Mouse (Mus musculus) hindbrain, embryonic 12.5 days (tissue): ENCODE data around the gene Ubn1. TPM values are rescaled to one million over a fixed set of nuclear protein-coding genes. Genes with fewer than 3 reads are reported as not detected.

Source experiments
- ATAC-seq: fragments of 200-750 bp; cut with Nextera tagmentation; 2 replicates; pipeline ENCODE4 v1.8.0; 2017; ENCODE audit warnings: moderate TSS enrichment; ENCODE audit not compliant: low FRiP score
- H3K27ac ChIP-seq: fragments of 300-500 bp; sonication (generic); 2 replicates; pipeline ENCODE4 v1.5.1; 2016; ENCODE audit warnings: mild to moderate bottlenecking
- H3K27me3 ChIP-seq: fragments of 300-500 bp; sonication (generic); 2 replicates; pipeline ENCODE4 v1.6.1; 2016; ENCODE audit warnings: mild to moderate bottlenecking
- H3K36me3 ChIP-seq: fragments of 300-500 bp; sonication (generic); 2 replicates; pipeline ENCODE4 v1.6.1; 2016; ENCODE audit warnings: mild to moderate bottlenecking
- H3K4me1 ChIP-seq: fragments of 300-500 bp; sonication (generic); 2 replicates; pipeline ENCODE4 v1.6.1; 2016
- H3K4me2 ChIP-seq: fragments of 300-500 bp; sonication (generic); replicated peaks from 2 replicates; pipeline ENCODE4 v1.6.1; 2016; ENCODE audit warnings: mild to moderate bottlenecking
- H3K4me3 ChIP-seq: fragments of 300-500 bp; sonication (generic); 2 replicates; pipeline ENCODE4 v1.5.1; 2016; ENCODE audit warnings: mild to moderate bottlenecking
- H3K9ac ChIP-seq: fragments of 300-500 bp; sonication (generic); 2 replicates; pipeline ENCODE4 v1.6.1; 2016; ENCODE audit warnings: mild to moderate bottlenecking, moderate library complexity
- H3K9me3 ChIP-seq: fragments of 300-500 bp; sonication (generic); replicated peaks from 2 replicates; pipeline ENCODE4 v1.6.1; 2016; ENCODE audit warnings: mild to moderate bottlenecking
- WGBS: fragments of 180-500 bp; shearing (Covaris S2); methylation state at CpG from one replicate; pipeline ENCODE4 v1.1.7; 2016; 5-methylcytosine and 5-hydroxymethylcytosine counted together
- polyA plus RNA-seq: library from polyadenylated mRNA; unstranded; fragments of >200 nt; fragmentation: Nextera tagmentation; extraction: Ambion mirVana; gene quantifications from 2 replicates; pipeline ENCODE4 v1.2.1, GENCODE M21; 2016

Ubn1 gene
- polyA plus RNA-seq, 1 experiment from 2014 or later = 25.0 TPM

DNA sequence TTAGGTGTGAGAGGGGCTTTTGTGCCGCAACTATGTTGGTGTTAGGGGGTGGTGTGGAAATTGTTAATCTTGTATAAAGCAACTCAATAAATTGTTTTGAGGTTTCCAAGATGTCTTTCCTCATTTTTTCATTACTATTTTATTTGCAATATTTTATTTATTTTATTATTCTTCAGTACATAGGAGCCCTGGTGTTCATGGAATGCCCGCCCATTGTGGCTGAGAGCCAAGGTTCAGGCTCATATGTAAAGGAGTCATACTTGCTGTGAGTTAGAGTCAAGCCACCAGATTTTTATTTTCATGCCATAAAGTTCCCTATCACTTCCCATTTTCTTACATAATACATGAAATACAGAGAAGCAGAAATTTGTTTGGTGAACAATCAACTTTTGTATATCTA, 36.3 kb downstream of the Ubn1 start:
- Histone ChIP-seq H3K4me3 (no peak overlapping the region), H3K4me1 (no peaks in the 10 kb centered on the region), H3K36me3 (peaks cover 79% of the 10 kb centered on the region), H3K4me2 (no peak overlapping the region), H3K9ac (no peak overlapping the region), H3K27me3 (no peaks in the 10 kb centered on the region), H3K27ac (no peak overlapping the region), H3K9me3 (no peaks in the 10 kb centered on the region)
- ATAC-seq = no peak
- 100% methylated on average over 2 of the region's 2 CpGs for WGBS

DNA sequence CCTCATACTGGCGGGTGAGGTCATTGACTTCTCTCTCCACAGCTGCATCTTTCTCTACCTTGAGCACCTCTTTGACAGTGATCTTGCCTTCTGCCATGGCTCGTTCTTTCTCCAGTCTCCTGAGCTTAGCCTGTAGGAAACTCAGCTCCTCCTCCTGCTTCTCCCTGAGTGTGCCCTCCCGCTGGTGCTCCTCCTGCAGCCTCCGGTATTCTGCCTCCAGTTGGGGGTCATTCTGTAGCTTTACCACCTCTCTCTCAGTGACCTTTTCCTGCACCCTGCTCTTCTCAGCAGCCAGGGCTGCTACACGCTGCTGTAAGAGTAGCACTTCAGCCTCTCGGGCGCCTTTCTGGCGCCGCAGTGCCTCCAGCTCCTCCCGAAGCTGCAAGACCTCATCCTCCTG, 39.2 kb downstream of the Ubn1 start:
- H3K4me3 ChIP-seq = no peak overlapping the region
- H3K27me3 ChIP-seq = no peaks in the 10 kb centered on the region
- WGBS = 71% methylated on average over 10 of the region's 10 CpGs
- H3K36me3 ChIP-seq = peaks cover 53% of the 10 kb centered on the region
- no peak overlapping the region for H3K4me2 ChIP-seq
- ATAC-seq = no peak
- H3K4me1 ChIP-seq = no peaks in the 10 kb centered on the region
- H3K9ac ChIP-seq = no peak overlapping the region
- no peak overlapping the region for H3K27ac ChIP-seq
- no peaks in the 10 kb centered on the region for H3K9me3 ChIP-seq

DNA sequence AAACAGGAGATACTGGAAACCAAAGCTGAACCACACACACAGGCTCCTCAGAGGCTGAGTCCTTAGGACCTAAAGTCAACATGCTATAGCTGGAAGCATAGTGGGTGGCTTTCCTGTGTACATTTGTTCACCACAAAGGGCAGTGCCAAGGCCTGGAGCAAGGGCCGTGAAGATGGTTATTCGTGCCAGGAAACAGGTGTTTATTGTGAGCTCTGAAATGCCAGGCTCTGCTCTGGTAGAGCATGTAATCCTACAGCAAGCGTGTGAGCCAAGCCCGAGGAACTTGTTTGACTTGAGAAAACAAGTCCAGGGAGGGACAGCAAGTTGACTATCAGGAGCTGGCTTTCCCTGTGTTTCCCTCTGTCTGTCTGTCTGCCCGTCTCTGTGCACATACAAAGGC, 43.4 kb downstream of the Ubn1 start:
- no peaks in the 10 kb centered on the region for H3K27me3 ChIP-seq
- peaks cover 11% of the 10 kb centered on the region for H3K36me3 ChIP-seq
- H3K9me3 ChIP-seq = no peaks in the 10 kb centered on the region
- H3K4me3 ChIP-seq = no peak overlapping the region
- H3K9ac ChIP-seq = no peak overlapping the region
- no peaks in the 10 kb centered on the region for H3K4me1 ChIP-seq
- no peak overlapping the region for H3K4me2 ChIP-seq
- WGBS = 92% methylated on average over 5 of the region's 5 CpGs
- no peak overlapping the region for H3K27ac ChIP-seq
- no peak for ATAC-seq

DNA sequence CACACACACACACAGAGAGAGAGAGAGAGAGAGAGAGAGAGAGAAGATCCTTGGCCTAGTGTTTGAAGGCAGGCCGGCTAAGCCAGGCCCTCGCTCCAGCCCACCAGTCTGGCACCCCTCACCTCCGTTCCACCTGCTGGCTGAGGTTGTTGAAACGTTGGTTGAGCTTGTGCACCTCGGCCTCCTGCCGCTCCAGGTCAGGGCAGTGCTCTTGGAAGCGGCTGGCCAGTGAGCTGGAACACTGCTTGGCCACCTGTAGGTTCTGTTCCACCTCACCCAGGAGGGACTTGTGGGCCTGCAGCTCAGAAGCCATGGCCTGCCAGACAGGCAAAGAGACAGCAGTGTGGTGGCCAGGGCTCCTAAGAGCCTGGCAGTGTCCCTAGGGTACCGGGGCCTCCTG, 46.6 kb downstream of the Ubn1 start:
- no peaks in the 10 kb centered on the region for H3K9me3 ChIP-seq
- H3K4me2 ChIP-seq = no peak overlapping the region
- 85% methylated on average over 8 of the region's 8 CpGs for WGBS
- H3K4me3 ChIP-seq = no peak overlapping the region
- no peaks in the 10 kb centered on the region for H3K4me1 ChIP-seq
- H3K27me3 ChIP-seq = no peaks in the 10 kb centered on the region
- H3K9ac ChIP-seq = no peak overlapping the region
- H3K27ac ChIP-seq = no peak overlapping the region
- no peak for ATAC-seq
- no peaks in the 10 kb centered on the region for H3K36me3 ChIP-seq

DNA sequence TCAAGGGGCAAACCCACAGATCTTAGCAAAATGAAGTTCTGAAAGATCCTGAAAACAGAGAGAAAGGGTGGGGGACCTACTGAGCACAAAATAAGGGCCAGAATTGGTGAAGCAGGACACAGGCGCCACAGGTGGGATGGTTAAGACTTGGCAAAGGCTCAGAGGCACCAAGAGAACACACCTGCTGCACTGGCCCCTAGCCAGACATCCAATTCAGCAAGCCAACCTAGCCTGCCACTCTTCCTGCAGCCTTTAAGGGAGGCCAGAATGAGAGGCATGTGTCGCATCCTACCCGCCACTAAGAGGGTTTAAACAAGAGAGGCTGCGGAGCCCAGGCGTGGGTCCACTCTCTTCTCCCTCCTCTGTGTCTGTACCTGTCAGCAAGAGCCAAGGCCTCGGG, 51.1 kb downstream of the Ubn1 start:
- ATAC-seq = no peak
- Histone ChIP-seq H3K36me3 (no peaks in the 10 kb centered on the region), H3K4me3 (no peak overlapping the region), H3K9ac (no peak overlapping the region), H3K4me1 (no peaks in the 10 kb centered on the region), H3K4me2 (no peak overlapping the region), H3K27me3 (no peaks in the 10 kb centered on the region), H3K9me3 (no peaks in the 10 kb centered on the region), H3K27ac (no peak overlapping the region)
- WGBS = 72% methylated on average over 6 of the region's 6 CpGs

- no peak overlapping the region for H3K4me3 ChIP-seq
- H3K27me3 ChIP-seq = no peaks in the 10 kb centered on the region
- ATAC-seq = no peak
- WGBS = 76% methylated on average over 7 of the region's 7 CpGs
- no peaks in the 10 kb centered on the region for H3K9me3 ChIP-seq
- no peak overlapping the region for H3K4me2 ChIP-seq
- H3K9ac ChIP-seq = no peak overlapping the region
- no peaks in the 10 kb centered on the region for H3K36me3 ChIP-seq
- no peak overlapping the region for H3K27ac ChIP-seq
- H3K4me1 ChIP-seq = no peaks in the 10 kb centered on the region
Measured at GRCm38 (mm10) chr16:5109877-5110276, 60.0 kb downstream of the Ubn1 start.

- no peaks in the 10 kb centered on the region for H3K27me3 ChIP-seq
- no peak for ATAC-seq
- no peak overlapping the region for H3K4me3 ChIP-seq
- WGBS = 90% methylated on average over 3 of the region's 3 CpGs
- no peak overlapping the region for H3K9ac ChIP-seq
- no peak overlapping the region for H3K4me2 ChIP-seq
- H3K36me3 ChIP-seq = no peaks in the 10 kb centered on the region
- no peaks in the 10 kb centered on the region for H3K4me1 ChIP-seq
- H3K9me3 ChIP-seq = no peaks in the 10 kb centered on the region
- no peak overlapping the region for H3K27ac ChIP-seq
Measured at GRCm38 (mm10) chr16:5111021-5111420, 61.2 kb downstream of the Ubn1 start.

DNA sequence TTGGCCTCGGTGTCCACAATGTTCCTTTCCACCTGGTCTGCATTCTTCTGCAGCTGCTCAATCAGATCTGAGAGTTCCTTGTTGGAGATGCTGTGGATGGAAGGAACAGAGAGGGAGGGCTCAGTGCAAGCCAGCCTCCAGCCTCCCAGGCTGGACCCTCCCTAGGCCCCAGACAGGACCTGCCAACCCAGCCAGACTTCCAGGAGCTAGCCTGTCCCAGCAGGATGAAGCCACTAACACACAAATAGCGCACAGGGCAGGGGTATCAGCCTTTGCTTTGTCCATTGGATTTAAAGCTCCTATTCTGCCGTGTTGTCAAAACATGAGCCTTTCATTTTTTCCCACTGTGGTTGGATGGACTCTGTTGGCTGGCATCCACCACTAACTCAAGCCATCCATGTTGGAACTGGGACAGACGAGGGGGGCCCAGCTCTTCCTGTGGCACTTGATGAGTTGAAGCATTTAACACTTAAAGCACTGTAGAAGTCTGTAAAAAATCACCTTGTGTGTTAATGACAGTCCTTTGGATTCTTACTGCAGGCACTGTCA, 63.2 kb downstream of the Ubn1 start:
- no peak for ATAC-seq
- Histone ChIP-seq H3K27ac (no peak overlapping the region), H3K4me3 (no peak overlapping the region), H3K27me3 (no peaks in the 10 kb centered on the region), H3K4me1 (no peaks in the 10 kb centered on the region), H3K4me2 (no peak overlapping the region), H3K36me3 (no peaks in the 10 kb centered on the region), H3K9ac (no peak overlapping the region), H3K9me3 (no peaks in the 10 kb centered on the region)
- WGBS = 75% methylated on average over 4 of the region's 4 CpGs

- 73% methylated on average over 2 of the region's 2 CpGs for WGBS
- Histone ChIP-seq H3K27me3 (no peaks in the 10 kb centered on the region), H3K4me1 (no peaks in the 10 kb centered on the region), H3K4me2 (no peak overlapping the region), H3K9me3 (no peaks in the 10 kb centered on the region), H3K9ac (no peak overlapping the region), H3K4me3 (no peak overlapping the region), H3K27ac (no peak overlapping the region), H3K36me3 (no peaks in the 10 kb centered on the region)
- no peak for ATAC-seq
Measured at GRCm38 (mm10) chr16:5113582-5113981, 63.7 kb downstream of the Ubn1 start.

DNA sequence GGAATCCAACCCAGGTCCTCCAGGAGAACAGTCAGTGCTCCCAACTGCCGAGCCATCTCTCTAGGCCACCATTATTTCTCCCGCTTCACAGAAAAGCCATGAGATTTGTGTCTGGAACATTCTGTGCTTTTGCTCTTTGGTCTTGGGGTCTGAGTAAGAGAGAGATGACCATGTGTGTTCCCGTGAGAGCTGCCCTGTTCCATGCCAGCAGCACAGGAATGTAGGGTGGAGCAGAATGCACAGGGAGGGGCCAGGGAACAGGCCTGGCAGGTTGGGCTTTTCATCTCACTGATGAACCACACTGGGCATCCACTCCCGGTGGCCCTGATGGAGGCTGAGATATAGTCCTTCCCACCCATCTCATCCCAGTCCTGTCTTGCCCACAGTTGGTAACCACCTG, 69.5 kb downstream of the Ubn1 start:
- no peak overlapping the region for H3K27ac ChIP-seq
- H3K4me1 ChIP-seq = peaks cover 3% of the 10 kb centered on the region; the same call in 1 of the 2 replicates
- no peaks in the 10 kb centered on the region for H3K9me3 ChIP-seq
- WGBS = 88% methylated on average over 4 of the region's 4 CpGs
- H3K4me3 ChIP-seq = no peak overlapping the region
- peaks cover 7% of the 10 kb centered on the region; the same call in 1 of the 2 replicates for H3K27me3 ChIP-seq
- no peak overlapping the region for H3K4me2 ChIP-seq
- H3K36me3 ChIP-seq = no peaks in the 10 kb centered on the region
- no peak for ATAC-seq
- H3K9ac ChIP-seq = no peak overlapping the region

DNA sequence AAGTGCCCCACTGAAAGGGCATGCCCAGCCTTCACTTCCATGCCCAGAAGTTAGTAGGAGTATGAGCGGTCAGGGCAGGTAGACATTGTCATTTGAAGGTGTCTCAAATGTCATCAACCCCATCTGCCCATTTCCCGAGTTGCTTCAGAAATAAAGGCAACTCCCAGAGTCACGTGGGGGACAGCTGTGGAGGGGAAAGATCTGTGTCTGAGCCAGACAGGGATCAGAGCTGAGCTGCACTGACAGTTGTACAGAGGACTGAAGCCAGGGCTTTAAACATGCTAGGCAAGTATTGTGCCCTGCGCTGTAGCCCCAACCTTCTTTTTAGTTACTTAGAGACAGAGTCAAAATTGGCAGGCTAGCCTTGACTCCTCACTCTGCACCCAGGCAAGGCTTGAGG, 70.0 kb downstream of the Ubn1 start:
- 79% methylated on average over 4 of the region's 4 CpGs for WGBS
- H3K9ac ChIP-seq = no peak overlapping the region
- no peak overlapping the region for H3K27ac ChIP-seq
- no peaks in the 10 kb centered on the region for H3K9me3 ChIP-seq
- no peak overlapping the region for H3K4me3 ChIP-seq
- H3K27me3 ChIP-seq = peaks cover 7% of the 10 kb centered on the region; the same call in 1 of the 2 replicates
- peaks cover 3% of the 10 kb centered on the region; the same call in 1 of the 2 replicates for H3K4me1 ChIP-seq
- H3K4me2 ChIP-seq = no peak overlapping the region
- no peak for ATAC-seq
- H3K36me3 ChIP-seq = no peaks in the 10 kb centered on the region

- Histone ChIP-seq H3K9me3 (no peaks in the 10 kb centered on the region), H3K4me1 (peaks cover 3% of the 10 kb centered on the region; the same call in 1 of the 2 replicates), H3K9ac (no peak overlapping the region), H3K4me3 (no peak overlapping the region), H3K4me2 (no peak overlapping the region), H3K27me3 (peaks cover 15% of the 10 kb centered on the region), H3K27ac (no peak overlapping the region), H3K36me3 (no peaks in the 10 kb centered on the region)
- WGBS = 77% methylated on average over 6 of the region's 6 CpGs
- no peak for ATAC-seq
Measured at GRCm38 (mm10) chr16:5123476-5123875, 73.6 kb downstream of the Ubn1 start.

DNA sequence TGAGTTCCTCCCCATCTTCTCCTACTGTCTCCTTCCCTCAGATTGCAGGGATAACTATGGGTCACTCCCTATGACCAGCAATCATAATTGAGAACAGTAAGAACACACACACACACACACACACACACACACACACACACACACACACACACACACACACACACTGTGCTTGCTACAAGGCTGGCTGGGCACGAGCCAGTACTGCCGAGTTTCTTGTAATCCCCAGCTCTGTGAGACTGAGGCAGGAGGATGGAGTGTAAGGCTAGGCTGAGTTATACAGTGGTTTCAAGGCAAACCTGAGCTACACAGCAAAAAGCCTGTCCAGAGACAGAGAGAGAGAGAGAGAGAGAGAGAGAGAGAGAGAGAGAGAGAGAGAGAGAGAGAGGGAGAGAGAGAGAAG, 80.3 kb downstream of the Ubn1 start:
- 39% methylated on average over 2 of the region's 2 CpGs for WGBS
- H3K4me1 ChIP-seq = peaks cover 12% of the 10 kb centered on the region
- no peak for ATAC-seq
- H3K4me2 ChIP-seq = no peak overlapping the region
- H3K9ac ChIP-seq = no peak overlapping the region
- H3K9me3 ChIP-seq = no peaks in the 10 kb centered on the region
- no peak overlapping the region for H3K4me3 ChIP-seq
- no peaks in the 10 kb centered on the region for H3K36me3 ChIP-seq
- peaks cover 71% of the 10 kb centered on the region for H3K27me3 ChIP-seq
- H3K27ac ChIP-seq = no peak overlapping the region
